Mouse (Mus musculus): ENCODE measurements around the gene Lrrc8e. TPM values are rescaled to one million over a fixed set of nuclear protein-coding genes. Genes with fewer than 3 reads are reported as not detected.

Lrrc8e gene
- polyA plus RNA-seq, 1 experiment from 2014 or later: 1.3 TPM

- Histone ChIP-seq H3K36me3 (ENCODE audit: control insufficient read depth, insufficient read depth, low read length) (0 out of 2 replicates have a peak, but pooled peaks cover under 1% of the 10 kb centered on the region), H3K9me3 (ENCODE audit: control insufficient read depth, low read length) (no peaks in the 10 kb centered on the region), H3K27ac (ENCODE audit: low read depth) (no peak overlapping the region), H3K27me3 (replicated peaks; ENCODE audit: control insufficient read depth, insufficient read depth, low read length) (peaks cover 23% of the 10 kb centered on the region), H3K4me2 (ENCODE audit: low read length) (no peak overlapping the region), H3K4me1 (replicated peaks; ENCODE audit: control insufficient read depth, insufficient read depth, low read length) (peaks cover under 1% of the 10 kb centered on the region), H3K4me3 (ENCODE audit: low read depth, low read length) (no peak overlapping the region), H3K9ac (ENCODE audit: low read length) (no peak overlapping the region)
- ATAC-seq (replicated peaks; ENCODE audit: low FRiP score, low TSS enrichment, low read depth) (no peak), DNase-seq (ENCODE audit: low spot score) (no peak)
- WGBS: 73% methylated on average over 2 of the region's 2 CpGs
Observed at GRCm38 (mm10) chr8:4201321-4201720, 25.3 kb upstream of the Lrrc8e start.

DNA sequence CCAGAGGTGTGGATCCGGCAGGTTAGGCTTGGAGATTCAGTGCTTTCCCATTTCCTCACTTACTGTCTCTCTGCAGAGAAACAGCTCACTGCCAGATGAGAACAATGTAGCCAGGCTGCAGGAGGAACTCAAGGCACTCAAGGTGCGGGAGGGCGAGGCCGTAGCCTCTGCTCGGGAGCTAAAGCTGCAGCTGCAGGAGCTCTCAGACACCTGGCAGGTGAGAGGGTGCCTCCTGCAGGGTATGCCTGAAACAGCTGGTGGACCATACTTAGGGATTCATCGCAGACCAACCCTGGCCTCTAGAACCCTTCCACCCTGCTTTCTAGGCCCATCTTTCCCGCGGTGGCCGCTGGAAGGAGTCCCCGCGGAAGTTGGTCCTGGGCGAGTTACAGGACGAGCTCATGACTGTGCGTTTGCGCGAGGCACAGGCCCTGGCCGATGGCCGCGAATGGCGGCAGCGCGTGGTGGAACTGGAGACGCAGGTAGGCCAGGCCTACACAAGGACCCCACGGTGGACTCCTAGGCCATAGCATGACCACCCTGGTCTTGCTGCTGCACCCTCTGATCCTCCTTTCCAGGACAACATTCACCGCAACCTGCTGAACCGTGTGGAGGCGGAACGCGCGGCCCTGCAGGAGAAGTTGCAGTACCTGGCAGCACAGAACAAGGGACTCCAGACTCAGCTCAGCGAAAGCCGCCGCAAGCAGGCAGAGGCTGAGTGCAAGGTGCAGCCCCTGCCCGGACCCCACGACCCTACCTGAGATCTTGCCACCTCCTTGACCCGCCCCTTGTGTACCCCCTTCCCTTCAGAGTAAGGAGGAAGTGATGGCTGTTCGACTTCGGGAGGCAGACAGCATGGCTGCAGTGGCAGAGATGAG lies 21.1 kb upstream of the Lrrc8e start:
- DNase-seq (ENCODE audit: low spot score) (peak; percentile 65), ATAC-seq (replicated peaks; ENCODE audit: low FRiP score, low TSS enrichment, low read depth) (peak; percentile 24; the same call in 1 of the 2 replicates)
- Histone ChIP-seq H3K4me3 (ENCODE audit: low read depth, low read length) (no peak overlapping the region), H3K27ac (ENCODE audit: low read depth) (no peak overlapping the region), H3K9ac (ENCODE audit: low read length) (no peak overlapping the region), H3K4me1 (replicated peaks; ENCODE audit: control insufficient read depth, insufficient read depth, low read length) (peaks cover 8% of the 10 kb centered on the region), H3K27me3 (replicated peaks; ENCODE audit: control insufficient read depth, insufficient read depth, low read length) (peaks cover 23% of the 10 kb centered on the region), H3K9me3 (ENCODE audit: control insufficient read depth, low read length) (no peaks in the 10 kb centered on the region), H3K4me2 (ENCODE audit: low read length) (0 out of 2 replicates have a peak overlapping the region, but pooled peaks have one; percentile 7), H3K36me3 (ENCODE audit: control insufficient read depth, insufficient read depth, low read length) (0 out of 2 replicates have a peak, but pooled peaks cover 6% of the 10 kb centered on the region)
- 33% methylated on average over 38 of the region's 38 CpGs for WGBS

- H3K9me3 ChIP-seq (ENCODE audit: control insufficient read depth, low read length): no peaks in the 10 kb centered on the region
- ATAC-seq (replicated peaks; ENCODE audit: low FRiP score, low TSS enrichment, low read depth): peak; percentile 25
- 0 out of 2 replicates have a peak, but pooled peaks cover 6% of the 10 kb centered on the region for H3K36me3 ChIP-seq (ENCODE audit: control insufficient read depth, insufficient read depth, low read length)
- WGBS: 17% methylated on average over 44 of the region's 44 CpGs
- DNase-seq (ENCODE audit: low spot score): peak; percentile 70
- H3K27ac ChIP-seq (ENCODE audit: low read depth): no peak overlapping the region
- no peak overlapping the region for H3K4me3 ChIP-seq (ENCODE audit: low read depth, low read length)
- H3K4me1 ChIP-seq (replicated peaks; ENCODE audit: control insufficient read depth, insufficient read depth, low read length): peaks cover 8% of the 10 kb centered on the region
- H3K4me2 ChIP-seq (ENCODE audit: low read length): peak overlapping the region; percentile 7; the same call in 1 of the 2 replicates
- H3K9ac ChIP-seq (ENCODE audit: low read length): no peak overlapping the region; the same call in 1 of the 2 replicates
- H3K27me3 ChIP-seq (replicated peaks; ENCODE audit: control insufficient read depth, insufficient read depth, low read length): peaks cover 23% of the 10 kb centered on the region
Observed at GRCm38 (mm10) chr8:4206182-4207015, 20.2 kb upstream of the Lrrc8e start.

DNA sequence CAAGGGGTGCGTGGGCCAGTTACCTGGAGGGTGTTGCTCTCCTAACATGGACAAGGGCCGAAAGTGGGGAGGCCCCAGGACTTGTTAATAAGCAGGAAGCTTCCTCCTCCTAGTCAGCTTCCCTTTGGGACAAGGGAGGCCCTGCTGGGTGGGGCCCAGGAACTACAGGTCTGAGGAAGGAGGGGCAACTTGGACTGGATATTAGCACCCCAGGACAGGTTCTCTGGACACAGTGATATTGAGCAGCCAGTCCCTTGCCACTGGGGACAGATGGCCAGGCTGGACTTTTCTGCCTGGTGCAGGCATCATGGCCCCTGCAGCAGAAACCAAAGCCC lies 19.6 kb upstream of the Lrrc8e start:
- H3K4me1 ChIP-seq (replicated peaks; ENCODE audit: control insufficient read depth, insufficient read depth, low read length): peaks cover 8% of the 10 kb centered on the region
- 0 out of 2 replicates have a peak, but pooled peaks cover 6% of the 10 kb centered on the region for H3K36me3 ChIP-seq (ENCODE audit: control insufficient read depth, insufficient read depth, low read length)
- ATAC-seq (replicated peaks; ENCODE audit: low FRiP score, low TSS enrichment, low read depth): 0 out of 2 replicates have a peak, but pooled peaks have one; percentile 1
- no peak overlapping the region for H3K27ac ChIP-seq (ENCODE audit: low read depth)
- no peak overlapping the region for H3K4me3 ChIP-seq (ENCODE audit: low read depth, low read length)
- H3K27me3 ChIP-seq (replicated peaks; ENCODE audit: control insufficient read depth, insufficient read depth, low read length): peaks cover 23% of the 10 kb centered on the region
- no peak overlapping the region for H3K9ac ChIP-seq (ENCODE audit: low read length)
- DNase-seq (ENCODE audit: low spot score): no peak
- H3K4me2 ChIP-seq (ENCODE audit: low read length): 0 out of 2 replicates have a peak overlapping the region, but pooled peaks have one; percentile 7
- H3K9me3 ChIP-seq (ENCODE audit: control insufficient read depth, low read length): no peaks in the 10 kb centered on the region
- WGBS: 64% methylated on average over 2 of the region's 2 CpGs

DNA sequence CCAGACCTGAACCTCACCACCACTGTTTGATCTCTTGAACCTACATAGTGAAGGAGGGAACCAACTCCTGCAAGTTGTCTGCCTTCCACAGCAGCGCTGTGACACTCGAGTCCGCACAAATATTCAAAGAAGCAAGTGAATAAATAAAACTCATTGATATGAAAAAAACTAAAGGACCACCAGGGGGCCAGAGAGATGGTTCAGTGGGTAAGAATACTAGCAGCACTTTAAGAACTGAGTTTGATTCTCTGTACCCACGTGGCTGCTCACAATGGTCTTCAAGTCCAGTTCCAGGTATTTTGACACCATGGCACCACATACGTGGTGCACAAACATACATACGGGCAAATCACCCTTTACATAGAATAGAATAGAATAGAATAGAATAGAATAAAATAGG lies 15.5 kb upstream of the Lrrc8e start:
- Histone ChIP-seq H3K4me3 (ENCODE audit: low read depth, low read length) (no peak overlapping the region), H3K27ac (ENCODE audit: low read depth) (no peak overlapping the region), H3K9me3 (ENCODE audit: control insufficient read depth, low read length) (no peaks in the 10 kb centered on the region), H3K36me3 (ENCODE audit: control insufficient read depth, insufficient read depth, low read length) (0 out of 2 replicates have a peak, but pooled peaks cover 6% of the 10 kb centered on the region), H3K4me1 (replicated peaks; ENCODE audit: control insufficient read depth, insufficient read depth, low read length) (peaks cover 19% of the 10 kb centered on the region), H3K27me3 (replicated peaks; ENCODE audit: control insufficient read depth, insufficient read depth, low read length) (peaks cover 18% of the 10 kb centered on the region), H3K4me2 (ENCODE audit: low read length) (no peak overlapping the region), H3K9ac (ENCODE audit: low read length) (no peak overlapping the region)
- no peak for ATAC-seq (replicated peaks; ENCODE audit: low FRiP score, low TSS enrichment, low read depth)
- DNase-seq (ENCODE audit: low spot score): no peak
- 79% methylated on average over 6 of the region's 6 CpGs for WGBS

DNA sequence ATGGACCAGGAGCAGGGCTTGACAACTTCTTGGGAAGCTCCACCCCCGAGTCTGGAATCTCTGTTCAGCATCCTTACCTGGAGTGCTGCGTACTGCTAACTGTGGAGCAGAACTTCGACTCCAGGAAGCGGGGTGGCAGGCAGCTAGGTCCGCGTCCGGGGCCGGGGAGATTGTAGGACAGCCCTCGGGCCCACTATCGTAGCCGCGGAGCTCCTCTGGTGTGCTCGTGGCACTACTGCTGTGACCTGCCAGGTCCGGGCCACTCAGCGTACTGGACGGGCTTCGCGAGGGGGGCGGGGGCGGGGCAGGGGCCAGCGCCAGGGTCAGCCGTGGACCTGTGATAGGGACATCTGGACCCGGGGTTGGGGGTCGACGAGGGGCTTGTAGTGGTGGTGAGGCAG lies 13.8 kb upstream of the Lrrc8e start:
- 0 out of 2 replicates have a peak overlapping the region, but pooled peaks have one; percentile 65 for H3K27ac ChIP-seq (ENCODE audit: low read depth)
- no peak for DNase-seq (ENCODE audit: low spot score)
- peak; percentile 9 for ATAC-seq (replicated peaks; ENCODE audit: low FRiP score, low TSS enrichment, low read depth)

GRCm38 (mm10) chr8:4213210-4214005 lies 13.2 kb upstream of the Lrrc8e start:
- Histone ChIP-seq H3K4me3 (ENCODE audit: low read depth, low read length) (peak overlapping the region; percentile 41), H3K9ac (ENCODE audit: low read length) (peak overlapping the region; percentile 41), H3K27me3 (replicated peaks; ENCODE audit: control insufficient read depth, insufficient read depth, low read length) (peaks cover 37% of the 10 kb centered on the region), H3K4me2 (ENCODE audit: low read length) (peak overlapping the region; percentile 88), H3K27ac (ENCODE audit: low read depth) (peak overlapping the region; percentile 65), H3K4me1 (replicated peaks; ENCODE audit: control insufficient read depth, insufficient read depth, low read length) (peaks cover 10% of the 10 kb centered on the region; the same call in 1 of the 2 replicates), H3K9me3 (ENCODE audit: control insufficient read depth, low read length) (no peaks in the 10 kb centered on the region), H3K36me3 (ENCODE audit: control insufficient read depth, insufficient read depth, low read length) (0 out of 2 replicates have a peak, but pooled peaks cover 6% of the 10 kb centered on the region)
- ATAC-seq (replicated peaks; ENCODE audit: low FRiP score, low TSS enrichment, low read depth) (peak; percentile 68), DNase-seq (ENCODE audit: low spot score) (peak; percentile 81)
- WGBS: 3% methylated on average over 18 of the region's 18 CpGs

More for the DNA sequence above, 13.8 kb upstream of the Lrrc8e start:
- Histone ChIP-seq H3K4me1 (replicated peaks; ENCODE audit: control insufficient read depth, insufficient read depth, low read length) (peaks cover 10% of the 10 kb centered on the region; the same call in 1 of the 2 replicates), H3K9me3 (ENCODE audit: control insufficient read depth, low read length) (no peaks in the 10 kb centered on the region), H3K27me3 (replicated peaks; ENCODE audit: control insufficient read depth, insufficient read depth, low read length) (peaks cover 31% of the 10 kb centered on the region), H3K36me3 (ENCODE audit: control insufficient read depth, insufficient read depth, low read length) (0 out of 2 replicates have a peak, but pooled peaks cover 6% of the 10 kb centered on the region), H3K4me3 (ENCODE audit: low read depth, low read length) (peak overlapping the region; percentile 41), H3K4me2 (ENCODE audit: low read length) (peak overlapping the region; percentile 88), H3K9ac (ENCODE audit: low read length) (peak overlapping the region; percentile 41; the same call in 1 of the 2 replicates)
- 2% methylated on average over 25 of the region's 25 CpGs for WGBS
